Mouse (Mus musculus) liver, adult 10 weeks (tissue): ENCODE results near the gene Smad1. TPM values are rescaled to one million over a fixed set of nuclear protein-coding genes. Genes with fewer than 3 reads are reported as not detected.

Experiments
- polyA plus RNA-seq: library from polyadenylated mRNA; stranded (reverse); fragments of 350-450 nt; fragmentation: Illumina TruSeq; extraction: RNeasy Lipid Tissue Mini Kit (QIAGEN cat#74804); gene quantifications from one replicate; pipeline ENCODE4 v1.2.3, GENCODE M21; 2014; ENCODE audit warnings: low read depth, low replicate concordance

The Smad1 gene
- polyA plus RNA-seq = 11.4 TPM

GRCm38 (mm10) chr8:79398994-79399650 is at the start of gene Smad1:
Gene Smad1 (minus strand): TSS chr8:79399518.

GRCm38 (mm10) chr8:79294610-79295275 is 104.6 kb downstream of the Smad1 start, which contains the start of gene Mmaa:
Gene Mmaa (minus strand): TSS chr8:79294937.

Other genes starting within 250 kb of the Smad1 start
- not detected for gene 1700011L22Rik, start 150.9 kb downstream of the Smad1 start, polyA plus RNA-seq
- gene Mmaa, start 104.6 kb downstream of the Smad1 start, polyA plus RNA-seq = 13.5 TPM
- gene Otud4, start 240.1 kb upstream of the Smad1 start, polyA plus RNA-seq = 28.3 TPM